Mouse (Mus musculus) c-Kit-positive CD71-positive TER-119-positive erythroid progenitor cells, embryonic 14.5 days (primary cell): ENCODE measurements around the gene 6030458C11Rik.
"Not testable (repeated sequence)": the region's sequence is repeated elsewhere in the genome, so short reads cannot be mapped to it uniquely, and the experiment has no call there.

ENCODE experiments used
- DNase-seq: peaks from one replicate; pipeline ENCODE4 v3.0.0-alpha.2; 2013; ENCODE audit warnings: low spot score

Gene 6030458C11Rik

GRCm38 (mm10) chr15:12822416-12823395 lies 1.7 kb downstream of the 6030458C11Rik start:
- DNase-seq, result peak; percentile 48

- DNase-seq, result no peak
Observed at GRCm38 (mm10) chr15:12817592-12817991, 6.9 kb downstream of the 6030458C11Rik start.

- no peak for DNase-seq
Observed at GRCm38 (mm10) chr15:12812646-12813045, 11.8 kb downstream of the 6030458C11Rik start.

GRCm38 (mm10) chr15:12809305-12809704 lies 15.1 kb downstream of the 6030458C11Rik start:
- DNase-seq, result no peak

GRCm38 (mm10) chr15:12807088-12807487 lies 17.4 kb downstream of the 6030458C11Rik start:
- no peak for DNase-seq

- DNase-seq, result no peak
Observed at GRCm38 (mm10) chr15:12805071-12805470, 19.4 kb downstream of the 6030458C11Rik start.

- DNase-seq, result not testable (repeated sequence)
Observed at GRCm38 (mm10) chr15:12801142-12801506, 23.3 kb downstream of the 6030458C11Rik start.

- no peak for DNase-seq
Observed at GRCm38 (mm10) chr15:12800405-12801141, 23.9 kb downstream of the 6030458C11Rik start.

- no peak for DNase-seq
Observed at GRCm38 (mm10) chr15:12798043-12798442, 26.4 kb downstream of the 6030458C11Rik start.

- DNase-seq, result no peak
Observed at GRCm38 (mm10) chr15:12795909-12796470, 28.5 kb downstream of the 6030458C11Rik start.

GRCm38 (mm10) chr15:12795457-12795894 lies 29.0 kb downstream of the 6030458C11Rik start:
- peak; percentile 73 for DNase-seq

GRCm38 (mm10) chr15:12794311-12794710 lies 30.1 kb downstream of the 6030458C11Rik start:
- DNase-seq, result no peak

- no peak for DNase-seq
Observed at GRCm38 (mm10) chr15:12789406-12789867, 35.0 kb downstream of the 6030458C11Rik start.

- DNase-seq, result no peak
Observed at GRCm38 (mm10) chr15:12788536-12788935, 35.9 kb downstream of the 6030458C11Rik start.

GRCm38 (mm10) chr15:12781729-12782326 lies 42.6 kb downstream of the 6030458C11Rik start:
- DNase-seq, result no peak

GRCm38 (mm10) chr15:12781296-12781695 lies 43.2 kb downstream of the 6030458C11Rik start:
- no peak for DNase-seq

- DNase-seq, result no peak
Observed at GRCm38 (mm10) chr15:12774149-12774753, 50.2 kb downstream of the 6030458C11Rik start.

GRCm38 (mm10) chr15:12770958-12771357 lies 53.5 kb downstream of the 6030458C11Rik start:
- DNase-seq, result no peak

GRCm38 (mm10) chr15:12766848-12767247 lies 57.6 kb downstream of the 6030458C11Rik start:
- no peak for DNase-seq

- DNase-seq, result no peak
Observed at GRCm38 (mm10) chr15:12763147-12763546, 61.3 kb downstream of the 6030458C11Rik start.

- DNase-seq, result no peak
Observed at GRCm38 (mm10) chr15:12762258-12762913, 62.1 kb downstream of the 6030458C11Rik start.
